Mouse (Mus musculus): ENCODE measurements around the gene Cbarp. TPM values are rescaled to one million over a fixed set of nuclear protein-coding genes. Genes with fewer than 3 reads are reported as not detected.

Gene Cbarp
- 1 to 10 TPM; 3.7 to 5.1 TPM for total RNA-seq (2021)

- no peak for DNase-seq
Measured at GRCm38 (mm10) chr10:80140666-80141035, at the start of gene Cbarp. Gene Cbarp (minus strand): TSS chr10:80140835.

- no peak for DNase-seq
Measured at GRCm38 (mm10) chr10:80189999-80190398, 49.4 kb upstream of the Cbarp start.

- no peak for DNase-seq
Measured at GRCm38 (mm10) chr10:80188453-80189024, 47.9 kb upstream of the Cbarp start.

GRCm38 (mm10) chr10:80187739-80188138 is 47.1 kb upstream of the Cbarp start:
- no peak for DNase-seq

GRCm38 (mm10) chr10:80186649-80187048 is 46.0 kb upstream of the Cbarp start:
- DNase-seq: no peak

- DNase-seq: no peak
Measured at GRCm38 (mm10) chr10:80182547-80182946, 41.9 kb upstream of the Cbarp start.

GRCm38 (mm10) chr10:80180823-80181222 is 40.2 kb upstream of the Cbarp start:
- no peak for DNase-seq

- no peak for DNase-seq
Measured at GRCm38 (mm10) chr10:80180288-80180687, 39.7 kb upstream of the Cbarp start.

GRCm38 (mm10) chr10:80179068-80180051 is 38.7 kb upstream of the Cbarp start, which contains the start of gene Efna2:
Gene Efna2 (plus strand): TSS chr10:80179482.
- DNase-seq: peak; percentile 52

GRCm38 (mm10) chr10:80177441-80178279 is 37.0 kb upstream of the Cbarp start:
- no peak for DNase-seq

GRCm38 (mm10) chr10:80176270-80176834 is 35.7 kb upstream of the Cbarp start:
- no peak for DNase-seq

GRCm38 (mm10) chr10:80175536-80176269 is 35.1 kb upstream of the Cbarp start:
- peak; percentile 56 for DNase-seq

- DNase-seq: peak; percentile 43
Measured at GRCm38 (mm10) chr10:80174705-80175104, 34.1 kb upstream of the Cbarp start.

GRCm38 (mm10) chr10:80173955-80174640 is 33.5 kb upstream of the Cbarp start:
- DNase-seq: no peak

- no peak for DNase-seq
Measured at GRCm38 (mm10) chr10:80173358-80173757, 32.7 kb upstream of the Cbarp start.

GRCm38 (mm10) chr10:80172527-80173292 is 32.1 kb upstream of the Cbarp start, which contains the start of gene 1600002K03Rik:
Gene 1600002K03Rik (plus strand): TSS chr10:80172944.
- DNase-seq: peak; percentile 86

GRCm38 (mm10) chr10:80171760-80172526 is 31.3 kb upstream of the Cbarp start:
- peak; percentile 44 for DNase-seq

- DNase-seq: no peak
Measured at GRCm38 (mm10) chr10:80171252-80171651, 30.6 kb upstream of the Cbarp start.

- no peak for DNase-seq
Measured at GRCm38 (mm10) chr10:80170601-80171021, 30.0 kb upstream of the Cbarp start.
